Mouse (Mus musculus): ENCODE measurements at regions not wholly inside any gene's neighbourhood (a gene's known extent, or its start where the extent isn't known, plus 50 kb on each side); places are given as distances from the start of the nearest gene placed in this dataset.

- TF ChIP-seq POLR2A (IDR thresholded peaks at IDR 0.05; ENCODE audit: low read depth, low read length): no peak
- no peak for TF ChIP-seq CTCF (IDR thresholded peaks at IDR 0.05; ENCODE audit: borderline replicate concordance, insufficient read depth, low read length)
Observed at GRCm38 (mm10) chr4:97099721-97100120, 83.2 kb downstream of the Gm10192 start.

All from embryonic fibroblast, embryonic 13.5 days (primary cell).